ENCODE assay signal across 18 mouse cellular contexts in genomic region chr12:89282362-89283343, GRCm38 (mm10).
DNase-seq lines count a peak whose midpoint lies in the region; ATAC-seq and TF ChIP-seq lines count a peak whose summit lies in the region.
"Had no signal": no experiment of that assay in that cellular context is flagged by ENCODE, and none has a peak within 500 bp of the region (broad histone marks: within the 10 kb centered on the region; RNA-seq: fewer than 3 reads in every experiment).

No protein-coding gene starts in this region.

- no peak for TF ChIP-seq CTCF in cortical plate, adult 2 months (IDR thresholded peaks at IDR 0.05; ENCODE audit: extremely low read depth, insufficient read depth, low read length)

- H3K36me3 ChIP-seq in hindbrain, embryonic 16.5 days (ENCODE audit: control insufficient read depth, insufficient read depth, low read length): no peaks in the 10 kb centered on the region
- no peaks in the 10 kb centered on the region for H3K36me3 ChIP-seq in neural tube, embryonic 15.5 days
- H3K36me3 ChIP-seq: embryonic facial prominence, embryonic 13.5 days; kidney, embryonic 15.5 days; limb, embryonic 10.5 days; stomach, embryonic 15.5 days had no signal

- 54% methylated on average over 6 of the region's 6 CpGs for WGBS in hindbrain, embryonic 16.5 days
- WGBS in neural tube, embryonic 15.5 days: 43% methylated on average over 6 of the region's 6 CpGs

- no peak overlapping the region for H3K4me2 ChIP-seq in hindbrain, embryonic 16.5 days (ENCODE audit: low read length)
- no peak overlapping the region for H3K4me2 ChIP-seq in neural tube, embryonic 15.5 days
- H3K4me2 ChIP-seq: embryonic facial prominence, embryonic 13.5 days; kidney, embryonic 15.5 days; stomach, embryonic 15.5 days had no signal

- H3K27ac ChIP-seq in cortical plate, adult 2 months (ENCODE audit: insufficient read depth, low read length): 0 out of 2 replicates have a peak overlapping the region, but pooled peaks have one; percentile 54
- H3K27ac ChIP-seq in hindbrain, embryonic 16.5 days (ENCODE audit: low read depth, low read length): no peak overlapping the region
- H3K27ac ChIP-seq in neural tube, embryonic 15.5 days (replicated peaks): no peak overlapping the region
- H3K27ac ChIP-seq: embryonic facial prominence, embryonic 13.5 days; kidney, embryonic 15.5 days; limb, embryonic 10.5 days; stomach, embryonic 15.5 days had no signal

- H3K4me3 ChIP-seq in cortical plate, adult 2 months (ENCODE audit: insufficient read depth, low read length): no peak overlapping the region
- H3K4me3 ChIP-seq in hindbrain, embryonic 16.5 days (ENCODE audit: low read length): no peak overlapping the region
- H3K4me3 ChIP-seq in neural tube, embryonic 15.5 days (replicated peaks): no peak overlapping the region
- H3K4me3 ChIP-seq: embryonic facial prominence, embryonic 13.5 days; kidney, embryonic 15.5 days; limb, embryonic 10.5 days; stomach, embryonic 15.5 days had no signal

- no peak for DNase-seq in frontal cortex, adult 2 months (ENCODE audit: extremely low spot score in 1 of 2, low spot score in 1 of 2)
- no peak for DNase-seq in heart, postnatal 14 days
- no peak for DNase-seq in right cerebral cortex, postnatal 10 days (ENCODE audit: low spot score in 2 of 2)
- no peak for DNase-seq in left cerebral cortex, adult 11 months (ENCODE audit: low spot score)
- DNase-seq: adrenal gland, adult 8-10 months; cerebellum, postnatal 14 days; gastrocnemius, postnatal 36 days; layer of hippocampus, adult 9-11 months; thymus, postnatal 4 days had no signal

- intact Hi-C loops in heart, postnatal 14 days (cut with DNase I): no loop called here

- peaks cover 5% of the 10 kb centered on the region for H3K4me1 ChIP-seq in cortical plate, adult 2 months (ENCODE audit: control insufficient read depth, insufficient read depth, low read length)
- H3K4me1 ChIP-seq in hindbrain, embryonic 16.5 days (ENCODE audit: control insufficient read depth, insufficient read depth, low read depth, low read length): no peaks in the 10 kb centered on the region
- H3K4me1 ChIP-seq in neural tube, embryonic 15.5 days: peaks cover 11% of the 10 kb centered on the region
- H3K4me1 ChIP-seq: kidney, embryonic 15.5 days; stomach, embryonic 15.5 days had no signal

- 0 out of 2 replicates have a peak, but pooled peaks have one; percentile 30 for ATAC-seq in frontal cortex, adult (ENCODE audit: low TSS enrichment)
- peak; percentile 60 for ATAC-seq in hindbrain, embryonic 16.5 days
- peak; percentile 59 for ATAC-seq in neural tube, embryonic 15.5 days (ENCODE audit: low FRiP score)
- ATAC-seq: inflammation-experienced regulatory T-cells, adult 6 months had no signal

- no peak for TF ChIP-seq POLR2A in cortical plate, adult 2 months (IDR thresholded peaks at IDR 0.05; ENCODE audit: extremely low read depth, insufficient read depth, low read length)

- no peaks in the 10 kb centered on the region for H3K27me3 ChIP-seq in hindbrain, embryonic 16.5 days (replicated peaks; ENCODE audit: control insufficient read depth, insufficient read depth, low read length)
- no peaks in the 10 kb centered on the region for H3K27me3 ChIP-seq in neural tube, embryonic 15.5 days (replicated peaks)
- H3K27me3 ChIP-seq: embryonic facial prominence, embryonic 13.5 days; kidney, embryonic 15.5 days; stomach, embryonic 15.5 days had no signal

- no peaks in the 10 kb centered on the region for H3K9me3 ChIP-seq in hindbrain, embryonic 16.5 days (ENCODE audit: control insufficient read depth, low read length)
- no peaks in the 10 kb centered on the region for H3K9me3 ChIP-seq in neural tube, embryonic 15.5 days (replicated peaks)
- H3K9me3 ChIP-seq: embryonic facial prominence, embryonic 13.5 days; kidney, embryonic 15.5 days; limb, embryonic 10.5 days; stomach, embryonic 15.5 days had no signal

- H3K9ac ChIP-seq in hindbrain, embryonic 16.5 days (ENCODE audit: low read depth, low read length): no peak overlapping the region
- H3K9ac ChIP-seq in neural tube, embryonic 15.5 days (replicated peaks): no peak overlapping the region
- H3K9ac ChIP-seq: embryonic facial prominence, embryonic 13.5 days; kidney, embryonic 15.5 days; stomach, embryonic 15.5 days had no signal
